Mouse (Mus musculus) right cerebral cortex, postnatal 10 days (tissue): ENCODE measurements around the gene Ccl5.

ENCODE experiments used
- DNase-seq, 2 experiments: peaks; one replicate each; pipeline ENCODE4 v3.0.0; 2021; ENCODE audit warnings: low spot score in 2 of 2

The Ccl5 gene

DNA sequence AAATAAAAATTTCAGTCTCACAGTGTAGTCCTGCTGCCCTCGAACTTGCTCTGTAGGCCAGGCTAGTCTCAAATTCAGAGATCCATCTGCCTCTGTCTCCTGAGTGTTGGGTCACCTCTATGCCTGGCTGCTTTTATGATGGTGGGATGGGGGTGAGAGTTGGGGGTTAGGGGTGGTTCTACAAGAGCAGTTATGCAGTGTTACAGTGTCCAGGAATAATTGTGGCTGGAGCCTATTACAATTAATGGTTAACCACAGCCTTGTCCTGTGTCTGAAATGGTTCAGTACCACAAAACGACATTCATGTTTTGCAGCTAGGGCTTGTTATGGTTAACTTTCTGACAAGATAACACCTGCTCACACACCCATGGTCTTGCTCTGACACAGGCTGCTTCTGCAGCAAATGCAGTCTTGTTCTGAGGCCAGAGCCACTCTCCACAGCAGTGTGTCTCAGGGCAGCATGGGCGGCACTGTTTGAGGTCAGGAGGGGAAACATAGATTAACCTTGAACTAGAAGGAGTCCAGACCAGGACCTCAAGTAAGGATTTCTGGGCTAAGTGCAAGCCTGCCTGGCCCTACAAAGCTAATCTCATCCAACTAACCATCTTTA lies 8.5 kb upstream of the Ccl5 start:
- DNase-seq, result no peak

DNA sequence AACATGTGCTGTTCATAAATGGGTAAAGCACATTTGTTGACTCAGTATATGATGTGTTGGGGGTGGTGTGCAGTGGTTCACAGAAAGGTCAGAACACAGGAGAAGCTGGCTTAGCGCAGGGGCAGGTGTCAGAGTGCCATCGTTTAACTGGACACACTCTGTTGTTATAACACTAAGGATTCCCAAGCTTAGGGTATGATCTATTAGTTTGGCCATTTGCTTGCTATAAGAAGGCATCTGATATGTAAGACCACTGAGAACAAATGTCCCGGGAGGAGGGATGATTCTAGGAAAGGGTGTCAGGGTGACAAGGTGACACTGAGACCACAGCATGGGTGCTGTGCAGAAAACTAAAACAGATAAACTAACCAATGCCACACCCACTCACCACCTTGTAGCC lies 6.5 kb upstream of the Ccl5 start:
- no peak for DNase-seq

DNA sequence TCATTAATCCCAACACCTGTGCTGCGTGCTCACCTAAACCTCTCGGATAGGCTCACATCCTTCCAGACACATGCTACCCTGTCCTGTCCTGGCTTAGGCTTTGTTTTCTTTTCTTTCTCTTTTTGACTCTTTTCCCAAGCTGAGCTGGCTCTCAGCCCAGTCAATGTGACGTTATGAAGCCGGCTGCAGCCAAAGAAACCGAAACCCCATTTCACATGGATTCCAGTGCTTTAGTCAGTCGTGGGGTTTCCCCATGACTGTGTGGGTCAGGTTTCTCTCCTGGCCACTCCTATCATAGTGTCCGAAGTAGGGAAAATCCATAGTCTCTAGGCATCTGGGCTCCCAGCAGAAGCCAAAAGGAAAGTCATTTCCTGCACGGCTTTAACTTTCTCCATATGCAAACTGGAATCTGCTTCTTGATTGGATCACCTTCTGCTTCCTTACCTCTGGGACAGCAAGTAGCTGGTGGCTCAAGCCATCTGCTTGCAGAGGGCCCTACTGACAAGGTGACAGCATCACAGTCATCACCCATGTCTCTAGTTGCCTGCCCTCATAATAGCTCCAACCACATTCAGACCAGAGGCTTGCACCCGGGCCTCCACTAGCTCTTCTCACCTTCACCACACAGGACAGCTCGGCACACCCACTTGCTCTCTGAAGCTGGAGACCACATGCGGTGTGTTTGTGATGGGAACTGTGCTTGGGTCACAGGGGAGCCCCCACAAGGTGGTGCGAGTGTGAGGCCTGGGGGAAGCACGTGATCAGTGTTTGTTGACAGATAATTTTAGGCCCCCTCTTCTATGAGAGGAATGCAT lies 4.5 kb upstream of the Ccl5 start:
- peak; percentile 82 to 84 for DNase-seq

DNA sequence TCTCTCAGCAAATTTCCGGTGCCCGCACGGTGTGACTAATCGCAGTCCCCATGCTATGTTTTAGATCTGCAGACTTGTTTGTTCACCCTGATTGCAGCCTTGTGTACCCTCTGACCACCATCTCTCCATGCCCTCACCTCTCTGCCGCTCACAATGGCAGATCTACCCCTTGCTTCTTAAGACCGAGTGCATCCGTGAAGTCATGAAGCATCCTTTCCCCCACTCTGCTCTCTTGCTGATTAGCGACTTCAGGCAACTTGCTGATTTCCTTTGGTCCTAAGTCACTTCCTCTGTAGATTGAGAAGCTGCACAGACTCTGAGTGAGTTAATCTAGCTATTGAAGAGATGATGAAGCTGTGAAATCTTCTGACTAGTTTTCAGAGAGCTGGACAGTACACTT lies 3.8 kb upstream of the Ccl5 start:
- DNase-seq, result no peak

DNA sequence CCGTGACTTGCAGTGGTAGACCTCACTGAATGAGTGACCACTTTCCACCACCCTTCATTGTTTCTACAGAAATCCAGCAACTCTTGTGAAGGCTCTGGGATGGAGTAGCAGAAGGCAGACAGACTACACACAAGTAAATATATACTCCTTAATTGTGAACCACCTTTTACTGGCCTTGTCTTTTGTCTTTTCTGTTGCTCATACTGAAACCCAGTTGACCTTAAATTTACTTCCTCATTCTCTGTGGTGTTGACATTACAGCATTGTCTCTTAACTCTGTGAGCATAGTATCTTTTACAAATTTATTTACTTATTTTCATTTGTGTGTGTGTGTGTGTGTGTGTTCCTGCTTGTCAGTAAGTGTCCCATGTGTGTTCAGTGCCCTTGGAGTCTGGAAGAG lies 2.9 kb upstream of the Ccl5 start:
- DNase-seq, result no peak

DNA sequence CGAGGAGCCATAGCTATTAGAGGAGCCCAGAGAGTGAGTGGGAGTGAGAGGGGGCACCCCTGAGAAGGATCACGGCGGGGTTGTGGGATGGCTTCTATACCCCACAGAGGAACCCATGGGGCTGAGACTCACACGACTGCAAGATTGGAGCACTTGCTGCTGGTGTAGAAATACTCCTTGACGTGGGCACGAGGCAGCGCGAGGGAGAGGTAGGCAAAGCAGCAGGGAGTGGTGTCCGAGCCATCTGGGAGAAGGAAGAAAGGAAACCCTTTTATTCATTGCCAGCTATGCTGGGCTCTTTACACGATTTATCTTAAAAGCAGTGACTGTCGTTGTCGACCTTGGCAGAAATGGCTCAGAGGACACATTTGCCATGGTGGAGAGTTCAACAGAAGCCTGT lies 1.3 kb downstream of the Ccl5 start:
- DNase-seq, result peak in 1 of 2 experiments; percentile 29

DNA sequence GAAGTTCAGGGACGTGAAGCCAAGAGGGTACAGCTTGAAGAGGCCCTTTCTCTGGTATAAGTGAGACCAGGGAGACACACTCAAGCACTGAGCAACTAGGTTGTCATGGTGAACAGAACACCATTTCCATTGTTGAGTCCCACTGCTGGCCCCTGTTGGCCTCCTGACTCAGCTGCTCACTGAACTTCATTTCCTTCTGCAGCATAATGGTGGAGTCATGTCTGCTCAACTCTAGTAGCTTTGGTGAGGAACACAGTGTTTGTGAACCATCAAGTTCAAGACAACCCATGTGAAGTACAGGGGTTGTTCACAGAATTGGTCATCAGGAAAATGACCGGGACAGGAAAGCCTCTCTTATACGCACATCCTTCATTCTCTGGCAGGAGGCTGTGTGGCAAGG lies 8.2 kb downstream of the Ccl5 start, which contains the start of gene Heatr9:
Heatr9 (minus strand) TSS at position 101 of the 400 bp plus-strand sequence.
- peak in 1 of 2 experiments; percentile 2 for DNase-seq

DNA sequence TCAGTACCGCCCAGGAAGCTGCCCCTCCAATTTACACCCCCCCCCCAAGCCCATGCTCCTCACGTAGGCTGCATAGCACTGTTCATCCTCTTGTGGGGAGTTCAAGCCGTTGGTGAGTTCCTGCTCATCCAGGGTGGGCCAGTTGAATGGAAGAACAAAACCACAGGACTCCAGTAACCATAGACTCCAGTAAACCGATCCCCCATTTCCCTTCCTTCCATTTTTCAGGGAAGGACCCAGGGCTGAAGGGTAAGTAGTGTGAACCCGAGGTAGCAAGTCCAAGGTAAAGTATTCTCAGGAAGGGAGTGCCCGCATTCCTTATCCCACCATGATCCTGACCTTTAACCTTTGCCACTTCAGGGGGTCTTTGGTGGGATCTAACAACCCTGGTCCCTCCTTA lies 11.9 kb downstream of the Ccl5 start:
- DNase-seq, result peak in 1 of 2 experiments; percentile 12

DNA sequence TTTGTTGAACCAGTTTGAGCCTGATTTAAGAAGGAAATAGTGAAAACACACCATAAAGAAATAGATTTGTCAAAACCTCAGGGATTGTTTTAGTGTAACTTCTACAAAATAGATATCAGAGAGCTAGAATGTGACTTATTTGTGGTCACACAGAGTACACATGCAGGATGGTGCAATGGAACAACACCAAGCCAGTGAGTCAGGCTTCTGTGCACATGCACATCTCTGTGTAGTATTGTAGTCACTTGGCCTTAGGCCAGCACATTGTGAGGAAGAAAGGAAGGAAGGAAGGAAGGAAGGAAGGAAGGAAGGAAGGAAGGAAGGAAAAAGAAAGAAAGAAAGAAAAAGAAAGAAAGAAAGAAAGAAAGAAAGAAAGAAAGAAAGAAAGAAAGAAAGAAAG lies 13.2 kb downstream of the Ccl5 start:
- DNase-seq, result no peak

DNA sequence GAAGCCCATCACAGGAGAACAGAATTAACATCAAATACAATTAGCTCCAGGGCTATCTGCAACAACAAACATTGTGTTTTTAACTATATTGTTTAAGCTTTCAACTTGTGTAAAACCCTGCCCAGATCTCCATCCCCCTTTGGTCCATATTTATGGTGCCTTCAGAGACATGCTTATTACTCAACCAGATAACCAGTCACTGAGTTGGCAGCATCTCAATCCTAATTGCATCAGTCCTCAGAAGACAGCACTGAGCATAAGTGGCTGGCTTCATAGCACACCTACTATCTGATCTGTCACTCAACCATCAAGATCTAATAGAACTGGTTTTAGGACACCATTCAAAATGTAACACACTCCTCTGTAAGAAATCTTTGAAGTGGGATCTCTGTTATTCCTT lies 20.8 kb downstream of the Ccl5 start:
- DNase-seq, result no peak

DNA sequence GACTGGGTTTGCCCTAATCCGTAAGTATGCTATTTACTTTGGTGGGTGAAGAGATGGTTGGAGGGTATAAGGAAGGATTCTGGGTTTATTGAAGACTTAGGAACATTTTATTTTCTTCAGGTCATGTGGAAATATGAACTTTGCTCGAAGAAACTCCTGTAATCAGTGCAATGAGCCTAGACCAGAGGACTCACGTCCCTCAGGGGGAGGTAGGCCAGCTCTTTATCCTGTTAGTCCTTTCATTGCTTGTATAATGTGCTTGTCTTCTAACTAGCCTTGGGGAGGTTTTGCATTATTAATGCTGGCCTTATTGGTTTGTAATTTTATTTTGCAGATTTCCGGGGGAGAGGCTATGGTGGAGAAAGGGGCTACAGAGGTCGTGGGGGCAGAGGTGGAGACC lies 26.0 kb downstream of the Ccl5 start:
- DNase-seq, result no peak

DNA sequence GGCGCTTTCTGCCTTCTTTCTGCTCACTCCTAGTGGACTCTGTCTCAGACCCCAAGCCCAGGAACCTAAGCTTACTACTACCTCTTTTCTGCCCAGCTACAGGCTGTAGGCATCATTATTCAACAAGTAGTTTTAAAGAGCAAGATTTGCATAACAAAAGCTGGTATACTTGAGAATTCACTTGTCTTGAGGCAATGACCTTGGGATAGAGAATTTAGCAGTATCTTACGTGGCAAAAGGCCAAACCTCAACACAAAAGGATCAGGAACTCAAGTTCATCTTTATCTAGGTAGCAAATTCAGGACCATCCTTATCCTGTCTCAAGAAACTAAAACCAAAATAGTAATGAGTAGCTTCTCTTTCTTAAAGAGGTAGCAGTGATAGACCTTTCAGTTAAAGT lies 34.7 kb downstream of the Ccl5 start:
- no peak for DNase-seq

DNA sequence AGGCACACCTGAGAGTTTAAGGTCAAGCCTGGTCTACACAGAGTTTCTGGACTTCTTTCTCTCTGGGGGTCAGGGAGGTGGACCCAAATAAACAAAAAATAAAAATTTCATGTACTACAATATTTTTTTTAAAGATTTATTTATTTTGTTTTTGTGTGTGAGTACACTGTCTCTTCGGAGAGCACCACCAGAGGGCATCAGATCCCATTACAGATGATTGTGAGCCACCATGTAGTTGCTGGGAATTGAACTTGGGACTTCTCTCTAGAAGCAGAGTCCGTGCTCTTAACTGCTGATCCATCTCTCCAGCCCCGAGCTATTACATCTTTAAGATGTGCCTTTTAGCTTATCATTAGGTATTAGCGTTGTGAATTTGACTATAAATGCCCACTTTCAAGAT lies 38.8 kb downstream of the Ccl5 start:
- DNase-seq, result no peak
